Mouse (Mus musculus) fat pad, adult 2 months (tissue): ENCODE measurements around the gene Ghrhr.

ENCODE experiments used
- DNase-seq: peaks from one replicate; pipeline ENCODE4 v3.0.0-alpha.2; 2011; ENCODE audit warnings: low read depth, low spot score; ENCODE audit errors: extremely low read depth

Gene Ghrhr

GRCm38 (mm10) chr6:55351712-55352111 is 24.4 kb upstream of the Ghrhr start:
- no peak for DNase-seq

- DNase-seq, result no peak
Observed at GRCm38 (mm10) chr6:55353711-55354445, 22.2 kb upstream of the Ghrhr start.

GRCm38 (mm10) chr6:55354456-55355117 is 21.5 kb upstream of the Ghrhr start:
- DNase-seq, result no peak

GRCm38 (mm10) chr6:55355575-55355974 is 20.5 kb upstream of the Ghrhr start:
- DNase-seq, result no peak

- no peak for DNase-seq
Observed at GRCm38 (mm10) chr6:55356017-55356703, 19.9 kb upstream of the Ghrhr start.

GRCm38 (mm10) chr6:55356976-55357635 is 19.0 kb upstream of the Ghrhr start:
- no peak for DNase-seq

- DNase-seq, result no peak
Observed at GRCm38 (mm10) chr6:55357636-55358031, 18.5 kb upstream of the Ghrhr start.

- DNase-seq, result no peak
Observed at GRCm38 (mm10) chr6:55358731-55359143, 17.4 kb upstream of the Ghrhr start.

- DNase-seq, result no peak
Observed at GRCm38 (mm10) chr6:55362663-55363062, 13.4 kb upstream of the Ghrhr start.

- DNase-seq, result no peak
Observed at GRCm38 (mm10) chr6:55367126-55367525, 9.0 kb upstream of the Ghrhr start.

- DNase-seq, result no peak
Observed at GRCm38 (mm10) chr6:55370831-55371230, 5.3 kb upstream of the Ghrhr start.

GRCm38 (mm10) chr6:55376511-55376910 is 416 bp downstream of the Ghrhr start:
- DNase-seq, result no peak

GRCm38 (mm10) chr6:55377461-55377860 is 1.4 kb downstream of the Ghrhr start:
- DNase-seq, result no peak

- DNase-seq, result no peak
Observed at GRCm38 (mm10) chr6:55379641-55380335, 3.7 kb downstream of the Ghrhr start.

GRCm38 (mm10) chr6:55381966-55382365 is 5.9 kb downstream of the Ghrhr start:
- no peak for DNase-seq

GRCm38 (mm10) chr6:55383897-55384296 is 7.8 kb downstream of the Ghrhr start:
- DNase-seq, result no peak

- DNase-seq, result no peak
Observed at GRCm38 (mm10) chr6:55384356-55384951, 8.4 kb downstream of the Ghrhr start.

GRCm38 (mm10) chr6:55388546-55389169 is 12.6 kb downstream of the Ghrhr start:
- DNase-seq, result no peak

- DNase-seq, result no peak
Observed at GRCm38 (mm10) chr6:55389321-55389720, 13.2 kb downstream of the Ghrhr start.

- DNase-seq, result no peak
Observed at GRCm38 (mm10) chr6:55391814-55392213, 15.7 kb downstream of the Ghrhr start.
